Mouse (Mus musculus) embryonic fibroblast, embryonic 13.5 days (primary cell): ENCODE results near the gene Gsta2.

ENCODE experiments used
- CTCF ChIP-seq: IDR thresholded peaks from 2 replicates; pipeline ENCODE4 v1.5.1; 2011; ENCODE audit warnings: mild to moderate bottlenecking, control low read depth, low read length, moderate library complexity, borderline replicate concordance; ENCODE audit not compliant: insufficient read depth
- POLR2A ChIP-seq: IDR thresholded peaks from 2 replicates; pipeline ENCODE4 v1.6.1; 2011; ENCODE audit warnings: low read depth, mild to moderate bottlenecking, control low read depth, low read length, moderate library complexity

DNA sequence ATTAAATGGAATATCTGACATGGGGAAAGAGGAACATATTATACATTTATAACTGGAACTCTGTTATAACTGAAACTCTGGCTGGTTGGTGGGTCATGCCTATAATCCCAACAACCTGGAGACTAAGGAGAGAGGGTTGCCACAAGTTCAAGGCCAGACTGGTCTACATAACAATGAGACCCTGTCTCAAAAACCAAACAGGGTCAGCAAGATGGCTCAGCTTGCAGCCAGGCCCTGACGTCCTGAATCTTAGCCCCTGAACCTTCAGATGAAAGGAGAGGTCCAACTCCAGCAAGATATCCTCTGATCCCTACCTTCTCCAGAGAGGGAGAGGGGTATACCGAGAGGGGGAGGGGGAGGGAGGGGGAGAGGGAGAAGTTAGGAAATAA, 4.9 kb upstream of the Gsta2 start:
- TF ChIP-seq CTCF (no peak), POLR2A (no peak)
